Mouse (Mus musculus): ENCODE results near the gene Arhgap44.

- no peak for TF ChIP-seq CTCF (IDR thresholded peaks at IDR 0.05)
- no peak for TF ChIP-seq EP300 (IDR thresholded peaks at IDR 0.05)
These were observed 161.0 kb downstream of the Arhgap44 start for GRCm38 (mm10) chr11:65001729-65002128.

All from lung, postnatal 0 days (tissue).